Mouse (Mus musculus) thymus, postnatal 0 days (tissue): ENCODE data around the gene Phospho1. TPM values are rescaled to one million over a fixed set of nuclear protein-coding genes. Genes with fewer than 3 reads are reported as not detected.

Experiments used
- DNase-seq: peaks from one replicate; pipeline ENCODE4 v3.0.0-alpha.2; 2015; ENCODE audit warnings: low spot score
- polyA plus RNA-seq: library from polyadenylated mRNA; unstranded; fragments of >200 nt; fragmentation: Nextera tagmentation; extraction: Ambion mirVana; gene quantifications from 2 replicates; pipeline ENCODE4 v1.2.1, GENCODE M21; 2015

Gene Phospho1
- 0.36 and 0.46 TPM in 2 replicates for polyA plus RNA-seq

- peak; percentile 91 for DNase-seq
Observed at GRCm38 (mm10) chr11:95824071-95824876, at the start of gene Phospho1. TSS of gene Phospho1 (plus strand) at chr11:95824499.

GRCm38 (mm10) chr11:95777323-95778297 lies 46.7 kb upstream of the Phospho1 start:
- DNase-seq = peak; percentile 24

- peak; percentile 11 for DNase-seq
Observed at GRCm38 (mm10) chr11:95778831-95779251, 45.5 kb upstream of the Phospho1 start.

- no peak for DNase-seq
Observed at GRCm38 (mm10) chr11:95779366-95779765, 44.9 kb upstream of the Phospho1 start.

GRCm38 (mm10) chr11:95780480-95780879 lies 43.8 kb upstream of the Phospho1 start:
- no peak for DNase-seq

GRCm38 (mm10) chr11:95781557-95781956 lies 42.7 kb upstream of the Phospho1 start:
- no peak for DNase-seq

GRCm38 (mm10) chr11:95783457-95783856 lies 40.8 kb upstream of the Phospho1 start:
- no peak for DNase-seq

GRCm38 (mm10) chr11:95783958-95784357 lies 40.3 kb upstream of the Phospho1 start:
- DNase-seq = no peak

- DNase-seq = peak; percentile 17
Observed at GRCm38 (mm10) chr11:95785675-95786074, 38.6 kb upstream of the Phospho1 start.

GRCm38 (mm10) chr11:95786511-95786910 lies 37.8 kb upstream of the Phospho1 start:
- DNase-seq = no peak

- DNase-seq = no peak
Observed at GRCm38 (mm10) chr11:95789451-95789891, 34.8 kb upstream of the Phospho1 start.

GRCm38 (mm10) chr11:95791787-95792186 lies 32.5 kb upstream of the Phospho1 start:
- DNase-seq = no peak

GRCm38 (mm10) chr11:95792950-95793509 lies 31.3 kb upstream of the Phospho1 start:
- no peak for DNase-seq

GRCm38 (mm10) chr11:95794201-95794600 lies 30.1 kb upstream of the Phospho1 start:
- DNase-seq = no peak

GRCm38 (mm10) chr11:95795582-95795981 lies 28.7 kb upstream of the Phospho1 start:
- DNase-seq = no peak

- peak; percentile 46 for DNase-seq
Observed at GRCm38 (mm10) chr11:95805010-95805409, 19.3 kb upstream of the Phospho1 start.

- DNase-seq = no peak
Observed at GRCm38 (mm10) chr11:95805527-95805926, 18.8 kb upstream of the Phospho1 start.

- DNase-seq = no peak
Observed at GRCm38 (mm10) chr11:95807884-95808283, 16.4 kb upstream of the Phospho1 start.

- DNase-seq = no peak
Observed at GRCm38 (mm10) chr11:95808448-95809011, 15.8 kb upstream of the Phospho1 start.

- DNase-seq = no peak
Observed at GRCm38 (mm10) chr11:95809603-95810002, 14.7 kb upstream of the Phospho1 start.

- no peak for DNase-seq
Observed at GRCm38 (mm10) chr11:95810828-95811227, 13.5 kb upstream of the Phospho1 start.
